Mouse (Mus musculus) olfactory bulb, adult 2 months (tissue): ENCODE data around the gene Lbx2.

ENCODE experiments used
- CTCF ChIP-seq: fragments of 200-500 bp; IDR thresholded peaks from 2 replicates; pipeline ENCODE4 v1.5.1; 2012; ENCODE audit warnings: low read depth, mild to moderate bottlenecking, low read length, moderate library complexity; ENCODE audit not compliant: insufficient read depth
- POLR2A ChIP-seq: fragments of 200-500 bp; IDR thresholded peaks from 2 replicates; pipeline ENCODE4 v1.6.1; 2012; ENCODE audit warnings: mild to moderate bottlenecking, low read depth, low read length, moderate library complexity; ENCODE audit not compliant: insufficient read depth

DNA sequence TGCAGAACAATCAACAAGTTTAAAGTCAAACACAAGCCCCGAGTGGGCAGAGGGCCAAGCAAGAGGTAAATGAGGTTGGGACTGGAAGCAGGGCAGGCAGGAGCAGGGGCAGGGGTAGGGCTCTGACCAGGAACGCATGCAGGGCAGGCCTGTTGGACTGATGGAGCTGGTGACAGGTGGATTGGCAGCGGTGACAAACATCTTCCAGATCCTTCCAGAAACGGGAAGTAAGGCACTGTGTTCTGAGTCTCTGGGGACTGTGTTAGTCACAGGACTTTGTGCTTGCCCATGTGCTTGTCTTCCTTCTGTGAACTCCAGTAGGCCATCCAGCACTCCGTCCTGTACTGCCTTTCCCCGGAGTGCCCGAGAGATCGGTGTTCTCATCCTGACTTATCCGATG is 41.4 kb upstream of the Lbx2 start:
- TF ChIP-seq CTCF (no peak), POLR2A (no peak)
